Mouse (Mus musculus) megakaryocyte, embryonic 14.5 days (primary cell): ENCODE data around the gene Tspan15.

Experiments used
- FLI1 ChIP-seq: IDR thresholded peaks from 2 replicates; pipeline ENCODE4 v1.6.1; 2012; ENCODE audit warnings: low read length, inconsistent platforms, mixed read lengths
- GATA1 ChIP-seq: IDR thresholded peaks from 3 replicates; pipeline ENCODE4 v1.6.1; 2012; ENCODE audit warnings: mixed read lengths, low read length, inconsistent platforms, borderline replicate concordance

GRCm38 (mm10) chr10:62231395-62231732, 313 bp upstream of the Tspan15 start:
- TF ChIP-seq FLI1: no peak
- TF ChIP-seq GATA1: no peak
